Mouse (Mus musculus) liver, embryonic 13.5 days (tissue): ENCODE measurements around the gene Lrch4. TPM values are rescaled to one million over a fixed set of nuclear protein-coding genes. Genes with fewer than 3 reads are reported as not detected.

Experiments
- ATAC-seq: fragments of 200-750 bp; cut with Nextera tagmentation; 2 replicates; pipeline ENCODE4 v1.8.0; 2017; ENCODE audit warnings: low read depth, mild to moderate bottlenecking, moderate number of reproducible peaks, moderate library complexity
- DNase-seq: peaks from one replicate; pipeline ENCODE4 v3.0.0; 2022
- H3K27ac ChIP-seq: fragments of 300-500 bp; sonication (generic); 2 replicates; pipeline ENCODE4 v1.5.1; 2015; ENCODE audit warnings: moderate library complexity, mild to moderate bottlenecking, inconsistent platforms
- H3K27me3 ChIP-seq: fragments of 300-500 bp; sonication (generic); 2 replicates; pipeline ENCODE4 v1.6.1; 2015; ENCODE audit warnings: mild to moderate bottlenecking, inconsistent platforms
- H3K36me3 ChIP-seq: fragments of 300-500 bp; sonication (generic); 2 replicates; pipeline ENCODE4 v1.6.1; 2015; ENCODE audit warnings: mild to moderate bottlenecking, inconsistent platforms
- H3K4me1 ChIP-seq: fragments of 300-500 bp; sonication (generic); replicated peaks from 2 replicates; pipeline ENCODE4 v1.6.1; 2015; ENCODE audit warnings: inconsistent platforms
- H3K4me2 ChIP-seq: fragments of 300-500 bp; sonication (generic); 2 replicates; pipeline ENCODE4 v1.6.1; 2015; ENCODE audit warnings: inconsistent platforms, mild to moderate bottlenecking, moderate library complexity
- H3K4me3 ChIP-seq: fragments of 300-500 bp; sonication (generic); replicated peaks from 2 replicates; pipeline ENCODE4 v1.5.1; 2015; ENCODE audit warnings: mild to moderate bottlenecking, inconsistent platforms
- H3K9ac ChIP-seq: fragments of 300-500 bp; sonication (generic); 2 replicates; pipeline ENCODE4 v1.6.1; 2015; ENCODE audit warnings: mild to moderate bottlenecking, inconsistent platforms
- H3K9me3 ChIP-seq: fragments of 300-500 bp; sonication (generic); replicated peaks from 2 replicates; pipeline ENCODE4 v1.6.1; 2016; ENCODE audit warnings: inconsistent platforms
- WGBS: fragments of 180-500 bp; shearing (Covaris S2); methylation state at CpG from one replicate; pipeline ENCODE4 v1.1.7; 2015; ENCODE audit not compliant: insufficient replicate concordance; 5-methylcytosine and 5-hydroxymethylcytosine counted together
- polyA plus RNA-seq: library from polyadenylated mRNA; unstranded; fragments of >200 nt; fragmentation: Nextera tagmentation; extraction: Ambion mirVana; gene quantifications from 2 replicates; pipeline ENCODE4 v1.2.1, GENCODE M21; 2015

Lrch4 gene
- polyA plus RNA-seq = 24.8 and 32.0 TPM in 2 replicates

- Histone ChIP-seq H3K4me2 (peak within 1 kb of the TSS; percentile 97), H3K9ac (peak within 1 kb of the TSS; percentile 91), H3K4me3 (peak within 1 kb of the TSS; percentile 93), H3K9me3 (no peaks in the 10 kb centered on the region), H3K36me3 (peaks cover 11% of the 10 kb centered on the region), H3K27ac (peak within 1 kb of the TSS; percentile 97), H3K4me1 (peaks cover 55% of the 10 kb centered on the region), H3K27me3 (no peaks in the 10 kb centered on the region)
- DNase-seq (peak; percentile 99), ATAC-seq (peak; percentile 92)
- WGBS = under 1% methylated on average over 46 of the region's 46 CpGs
Measured at GRCm38 (mm10) chr5:137628498-137629305, at the start of gene Lrch4, which contains the start of the genes Fbxo24 and Gm20605. Gene Lrch4 (plus strand): TSS chr5:137629121. Gene Fbxo24 (minus strand): TSS chr5:137629002. Gene Gm20605 (plus strand): TSS chr5:137629175.

- Histone ChIP-seq H3K9ac (no peak overlapping the region), H3K4me3 (no peak overlapping the region), H3K4me1 (peaks cover 30% of the 10 kb centered on the region), H3K4me2 (no peak overlapping the region), H3K36me3 (peaks cover 72% of the 10 kb centered on the region), H3K27ac (peak overlapping the region; percentile 29; the same call in 1 of the 2 replicates), H3K27me3 (0 out of 2 replicates have a peak, but pooled peaks cover 9% of the 10 kb centered on the region), H3K9me3 (no peaks in the 10 kb centered on the region)
- DNase-seq (no peak), ATAC-seq (peak; percentile 30)
- whole genome bisulfite sequencing = 52% methylated on average over 6 of the region's 6 CpGs
Measured at GRCm38 (mm10) chr5:137580246-137580645, 48.7 kb upstream of the Lrch4 start.

GRCm38 (mm10) chr5:137582702-137583101, 46.2 kb upstream of the Lrch4 start:
- H3K27me3 ChIP-seq = 0 out of 2 replicates have a peak, but pooled peaks cover 9% of the 10 kb centered on the region
- H3K9me3 ChIP-seq = peaks cover 6% of the 10 kb centered on the region
- WGBS = 59% methylated on average over 8 of the region's 8 CpGs
- H3K9ac ChIP-seq = no peak overlapping the region
- ATAC-seq (no peak), DNase-seq (no peak)
- peaks cover 65% of the 10 kb centered on the region for H3K36me3 ChIP-seq
- peaks cover 30% of the 10 kb centered on the region for H3K4me1 ChIP-seq
- no peak overlapping the region for H3K4me2 ChIP-seq
- H3K4me3 ChIP-seq = no peak overlapping the region
- H3K27ac ChIP-seq = no peak overlapping the region

DNA sequence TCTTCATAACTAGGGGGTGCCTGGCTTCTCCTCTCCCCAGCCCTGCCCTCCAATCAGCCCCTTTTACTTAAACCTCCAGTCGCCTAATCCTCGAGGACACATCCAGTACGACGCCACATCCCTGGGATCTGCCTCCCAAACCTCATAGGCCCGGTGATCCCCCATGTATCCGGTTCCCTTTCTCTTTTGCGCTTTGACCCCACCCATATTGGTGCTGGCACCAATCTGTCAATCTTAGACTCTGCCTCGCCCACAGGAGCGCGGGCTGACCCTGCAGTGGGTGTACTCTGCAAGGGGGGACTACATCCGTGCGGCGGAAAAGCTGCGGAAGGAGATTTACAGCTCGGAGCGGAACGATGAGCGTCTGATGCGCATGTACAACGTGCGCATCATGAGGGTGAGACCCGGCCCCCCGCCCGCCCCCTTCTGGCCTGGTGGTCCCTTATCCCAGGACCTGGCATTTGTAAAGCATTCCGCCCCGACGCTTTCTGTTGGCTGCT, 45.2 kb upstream of the Lrch4 start:
- H3K36me3 ChIP-seq = peaks cover 56% of the 10 kb centered on the region
- H3K9me3 ChIP-seq = peaks cover 7% of the 10 kb centered on the region
- ATAC-seq (0 out of 2 replicates have a peak, but pooled peaks have one; percentile 28), DNase-seq (no peak)
- peaks cover 29% of the 10 kb centered on the region for H3K4me1 ChIP-seq
- 39% methylated on average over 27 of the region's 27 CpGs for WGBS
- peak overlapping the region; percentile 25 for H3K4me2 ChIP-seq
- 0 out of 2 replicates have a peak overlapping the region, but pooled peaks have one; percentile 18 for H3K4me3 ChIP-seq
- H3K27ac ChIP-seq = no peak overlapping the region
- 0 out of 2 replicates have a peak, but pooled peaks cover 9% of the 10 kb centered on the region for H3K27me3 ChIP-seq
- no peak overlapping the region for H3K9ac ChIP-seq

- WGBS = 23% methylated on average over 8 of the region's 8 CpGs
- no peak overlapping the region for H3K4me2 ChIP-seq
- H3K9ac ChIP-seq = no peak overlapping the region
- no peak for ATAC-seq
- no peak overlapping the region for H3K27ac ChIP-seq
- H3K4me1 ChIP-seq = peaks cover 17% of the 10 kb centered on the region
- no peak overlapping the region for H3K4me3 ChIP-seq
- H3K36me3 ChIP-seq = peaks cover 43% of the 10 kb centered on the region
- 0 out of 2 replicates have a peak, but pooled peaks cover 9% of the 10 kb centered on the region for H3K27me3 ChIP-seq
- DNase-seq = peak; percentile 36
- H3K9me3 ChIP-seq = peaks cover 7% of the 10 kb centered on the region
Measured at GRCm38 (mm10) chr5:137584976-137585375, 43.9 kb upstream of the Lrch4 start.

DNA sequence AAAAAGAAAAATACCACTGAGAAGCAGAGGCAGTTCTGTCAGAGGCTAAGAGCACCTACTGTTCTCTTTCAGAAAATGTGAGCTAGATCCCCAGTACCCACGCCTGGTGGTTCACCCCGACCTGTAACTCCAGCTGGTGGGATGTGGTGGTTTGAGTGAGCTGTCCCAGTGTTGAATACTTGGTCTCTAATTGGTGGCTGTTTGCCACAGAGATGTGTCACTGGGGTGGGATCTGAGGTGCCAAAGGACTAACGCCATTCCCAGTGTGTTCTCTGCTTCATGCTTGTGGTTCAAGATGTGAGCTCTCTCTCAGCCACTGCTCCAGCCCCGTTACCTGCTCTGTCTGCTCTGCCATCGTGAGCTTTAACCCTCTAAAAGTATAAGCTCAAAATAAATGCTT, 38.4 kb upstream of the Lrch4 start:
- WGBS = 74% methylated on average over 5 of the region's 5 CpGs
- Histone ChIP-seq H3K36me3 (peaks cover 13% of the 10 kb centered on the region), H3K27me3 (no peaks in the 10 kb centered on the region), H3K27ac (no peak overlapping the region), H3K4me2 (no peak overlapping the region), H3K4me1 (peaks cover 4% of the 10 kb centered on the region; the same call in 1 of the 2 replicates), H3K9ac (no peak overlapping the region), H3K4me3 (no peak overlapping the region), H3K9me3 (peaks cover 7% of the 10 kb centered on the region)
- no peak for ATAC-seq
- no peak for DNase-seq

DNA sequence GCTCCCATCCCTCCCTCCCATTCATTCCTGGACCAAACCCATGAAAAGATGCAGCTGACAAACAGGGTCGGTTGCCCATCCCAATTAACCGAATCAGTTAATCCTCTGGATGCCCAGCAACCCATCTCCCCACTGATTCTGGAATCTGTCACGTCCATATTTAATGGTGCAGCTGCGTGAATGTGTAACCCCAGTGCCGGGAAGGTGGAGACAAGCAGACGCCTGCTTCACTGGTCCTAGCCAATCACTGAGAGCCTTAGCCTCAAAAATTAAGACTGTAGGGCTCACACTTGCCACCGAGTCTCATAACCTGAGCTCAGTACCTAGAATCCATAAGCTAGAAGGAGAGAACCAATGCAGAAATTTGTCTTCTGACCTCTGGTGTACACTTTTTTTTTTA, 33.0 kb upstream of the Lrch4 start:
- H3K4me3 ChIP-seq = no peak overlapping the region
- no peak overlapping the region for H3K4me2 ChIP-seq
- ATAC-seq = no peak
- H3K36me3 ChIP-seq = peaks cover 20% of the 10 kb centered on the region
- no peaks in the 10 kb centered on the region for H3K27me3 ChIP-seq
- H3K27ac ChIP-seq = no peak overlapping the region
- H3K9ac ChIP-seq = no peak overlapping the region
- peaks cover 42% of the 10 kb centered on the region for H3K4me1 ChIP-seq
- WGBS = 70% methylated on average over 7 of the region's 7 CpGs
- H3K9me3 ChIP-seq = no peaks in the 10 kb centered on the region
- no peak for DNase-seq

DNA sequence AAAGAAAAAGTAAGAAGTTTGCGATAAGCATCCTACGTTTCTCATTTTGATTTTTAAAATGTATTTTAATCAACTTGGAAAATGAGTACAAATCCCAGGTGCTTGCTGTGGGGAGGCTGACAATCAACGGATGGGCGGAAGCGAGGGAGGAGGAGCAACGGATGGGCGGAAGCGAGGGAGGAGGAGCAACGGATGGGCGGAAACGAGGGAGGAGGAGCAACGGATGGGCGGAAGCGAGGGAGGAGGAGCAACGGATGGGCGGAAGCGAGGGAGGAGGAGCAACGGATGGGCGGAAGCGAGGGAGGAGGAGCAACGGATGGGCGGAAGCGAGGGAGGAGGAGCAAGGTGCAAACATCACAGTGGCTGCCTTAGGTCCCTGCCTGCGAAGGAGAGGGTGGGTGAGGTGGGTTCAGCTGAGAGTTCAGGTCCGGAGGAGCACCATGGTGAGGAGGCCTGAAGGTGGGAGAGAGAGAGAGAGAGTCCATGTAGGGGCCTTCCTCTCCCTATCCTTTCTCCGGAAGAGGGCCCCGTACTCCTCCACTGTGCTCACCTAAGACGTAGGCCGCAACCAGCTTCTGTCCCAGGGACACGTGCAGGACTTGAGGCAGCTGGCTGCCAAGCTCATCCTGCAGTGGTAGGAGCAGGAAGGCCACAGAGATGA, 32.2 kb upstream of the Lrch4 start:
- peak; percentile 59 for DNase-seq
- peak overlapping the region; percentile 45; the same call in 1 of the 2 replicates for H3K9ac ChIP-seq
- 23% methylated on average over 30 of the region's 30 CpGs for WGBS

DNA sequence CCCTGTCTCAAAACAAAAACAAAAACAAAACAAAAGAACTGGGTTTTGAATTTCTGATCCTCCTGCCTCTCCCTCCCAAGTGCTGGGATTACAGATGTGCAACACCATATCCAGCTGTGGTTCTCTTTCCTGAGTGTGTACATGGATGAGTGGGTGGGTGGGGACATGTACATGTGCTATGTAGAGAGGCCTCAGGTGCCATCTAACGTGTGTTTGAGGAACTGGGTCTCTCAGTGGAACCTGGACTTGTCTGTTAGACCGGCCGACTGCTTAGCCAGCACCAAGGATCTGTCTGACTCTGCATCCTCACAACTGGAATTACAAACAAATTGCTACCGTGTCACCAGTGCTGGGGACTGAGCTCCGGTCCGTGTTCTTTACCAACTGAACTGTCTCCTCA, 31.3 kb upstream of the Lrch4 start:
- DNase-seq (no peak), ATAC-seq (no peak)
- Histone ChIP-seq H3K9ac (no peak overlapping the region), H3K36me3 (peaks cover 20% of the 10 kb centered on the region), H3K4me1 (peaks cover 52% of the 10 kb centered on the region), H3K4me3 (no peak overlapping the region), H3K4me2 (peak overlapping the region; percentile 62), H3K9me3 (no peaks in the 10 kb centered on the region), H3K27ac (peak overlapping the region; percentile 77), H3K27me3 (no peaks in the 10 kb centered on the region)
- 64% methylated on average over 6 of the region's 6 CpGs for WGBS

More for the DNA sequence above, 32.2 kb upstream of the Lrch4 start:
- ATAC-seq = no peak
- H3K4me1 ChIP-seq = peaks cover 44% of the 10 kb centered on the region
- H3K4me2 ChIP-seq = peak overlapping the region; percentile 62
- H3K36me3 ChIP-seq = peaks cover 20% of the 10 kb centered on the region
- peak overlapping the region; percentile 77 for H3K27ac ChIP-seq
- peak overlapping the region; percentile 39 for H3K4me3 ChIP-seq
- no peaks in the 10 kb centered on the region for H3K9me3 ChIP-seq
- H3K27me3 ChIP-seq = no peaks in the 10 kb centered on the region

GRCm38 (mm10) chr5:137598100-137598826, 30.7 kb upstream of the Lrch4 start:
- DNase-seq (no peak), ATAC-seq (no peak)
- Histone ChIP-seq H3K27ac (peak overlapping the region; percentile 77), H3K9ac (0 out of 2 replicates have a peak overlapping the region, but pooled peaks have one; percentile 23), H3K9me3 (no peaks in the 10 kb centered on the region), H3K27me3 (no peaks in the 10 kb centered on the region), H3K36me3 (peaks cover 20% of the 10 kb centered on the region), H3K4me3 (no peak overlapping the region), H3K4me2 (peak overlapping the region; percentile 23; the same call in 1 of the 2 replicates), H3K4me1 (peaks cover 58% of the 10 kb centered on the region)
- 13% methylated on average over 2 of the region's 2 CpGs for WGBS
